Mouse (Mus musculus) midbrain, embryonic 13.5 days (tissue): Measurements from ENCODE around the gene Mxd3. TPM values are rescaled to one million over a fixed set of nuclear protein-coding genes. Genes with fewer than 3 reads are reported as not detected.

Source experiments
- ATAC-seq: fragments of 200-750 bp; cut with Nextera tagmentation; 2 replicates; pipeline ENCODE4 v1.8.0; 2017; ENCODE audit warnings: mild to moderate bottlenecking, moderate TSS enrichment, moderate library complexity
- H3K27ac ChIP-seq: fragments of 300-500 bp; sonication (generic); 2 replicates; pipeline ENCODE4 v1.5.1; 2015; ENCODE audit warnings: inconsistent platforms, mild to moderate bottlenecking, moderate library complexity
- H3K27me3 ChIP-seq: fragments of 300-500 bp; sonication (generic); 2 replicates; pipeline ENCODE4 v1.6.1; 2015; ENCODE audit warnings: mild to moderate bottlenecking, inconsistent platforms
- H3K36me3 ChIP-seq: fragments of 300-500 bp; sonication (generic); 2 replicates; pipeline ENCODE4 v1.6.1; 2015; ENCODE audit warnings: mild to moderate bottlenecking, inconsistent platforms
- H3K4me1 ChIP-seq: fragments of 300-500 bp; sonication (generic); replicated peaks from 2 replicates; pipeline ENCODE4 v1.6.1; 2015; ENCODE audit warnings: inconsistent platforms
- H3K4me2 ChIP-seq: fragments of 300-500 bp; sonication (generic); replicated peaks from 2 replicates; pipeline ENCODE4 v1.6.1; 2015; ENCODE audit warnings: moderate library complexity, mild to moderate bottlenecking, inconsistent platforms
- H3K4me3 ChIP-seq: fragments of 300-500 bp; sonication (generic); replicated peaks from 2 replicates; pipeline ENCODE4 v1.5.1; 2015; ENCODE audit warnings: mild to moderate bottlenecking, inconsistent platforms
- H3K9ac ChIP-seq: fragments of 300-500 bp; sonication (generic); replicated peaks from 2 replicates; pipeline ENCODE4 v1.6.1; 2015; ENCODE audit warnings: mild to moderate bottlenecking, inconsistent platforms
- H3K9me3 ChIP-seq: fragments of 300-500 bp; sonication (generic); 2 replicates; pipeline ENCODE4 v1.6.1; 2016; ENCODE audit warnings: mild to moderate bottlenecking, inconsistent platforms
- WGBS: fragments of 180-500 bp; shearing (Covaris S2); methylation state at CpG from one replicate; pipeline ENCODE4 v1.1.7; 2015; 5-methylcytosine and 5-hydroxymethylcytosine counted together
- polyA plus RNA-seq: library from polyadenylated mRNA; unstranded; fragments of >200 nt; fragmentation: Nextera tagmentation; extraction: Ambion mirVana; gene quantifications from 2 replicates; pipeline ENCODE4 v1.2.1, GENCODE M21; 2015

The Mxd3 gene
- polyA plus RNA-seq, 1 experiment from 2014 or later, result 18.4 TPM

GRCm38 (mm10) chr13:55329109-55329682 is 427 bp downstream of the Mxd3 start:
- peak; percentile 12 for ATAC-seq
- WGBS, result under 1% methylated on average over 26 of the region's 29 CpGs
- Histone ChIP-seq H3K36me3 (peaks cover 19% of the 10 kb centered on the region), H3K9me3 (no peaks in the 10 kb centered on the region), H3K4me2 (peak overlapping the region; percentile 88), H3K9ac (peak overlapping the region; percentile 76), H3K4me1 (peaks cover 38% of the 10 kb centered on the region), H3K27ac (peak overlapping the region; percentile 36; the same call in 1 of the 2 replicates), H3K4me3 (peak overlapping the region; percentile 60), H3K27me3 (no peaks in the 10 kb centered on the region)

DNA sequence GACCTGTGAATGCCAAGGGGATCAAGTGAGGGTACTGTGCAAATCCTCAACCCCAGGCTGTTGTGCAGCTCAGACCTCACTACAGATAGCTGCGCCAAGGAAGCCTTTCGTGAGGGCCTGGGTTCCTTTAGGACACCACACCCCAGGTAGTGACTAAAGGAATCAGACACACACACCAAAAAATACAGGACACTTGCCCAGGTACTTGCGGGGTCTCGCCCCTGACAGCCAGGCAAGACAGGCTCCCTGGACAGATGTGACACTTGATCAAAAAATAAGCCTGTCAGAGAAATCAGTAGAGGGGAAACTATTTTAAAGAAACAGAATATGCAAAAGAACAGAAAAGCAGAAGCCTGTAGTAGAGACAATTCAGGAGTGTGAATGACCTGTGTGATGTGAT is 982 bp downstream of the Mxd3 start:
- Histone ChIP-seq H3K36me3 (peaks cover 24% of the 10 kb centered on the region), H3K27ac (no peak overlapping the region), H3K4me3 (peak overlapping the region; percentile 60), H3K4me1 (peaks cover 44% of the 10 kb centered on the region), H3K9ac (peak overlapping the region; percentile 76), H3K4me2 (peak overlapping the region; percentile 88), H3K9me3 (no peaks in the 10 kb centered on the region), H3K27me3 (no peaks in the 10 kb centered on the region)
- WGBS, result 79% methylated on average over 4 of the region's 4 CpGs
- ATAC-seq, result no peak

DNA sequence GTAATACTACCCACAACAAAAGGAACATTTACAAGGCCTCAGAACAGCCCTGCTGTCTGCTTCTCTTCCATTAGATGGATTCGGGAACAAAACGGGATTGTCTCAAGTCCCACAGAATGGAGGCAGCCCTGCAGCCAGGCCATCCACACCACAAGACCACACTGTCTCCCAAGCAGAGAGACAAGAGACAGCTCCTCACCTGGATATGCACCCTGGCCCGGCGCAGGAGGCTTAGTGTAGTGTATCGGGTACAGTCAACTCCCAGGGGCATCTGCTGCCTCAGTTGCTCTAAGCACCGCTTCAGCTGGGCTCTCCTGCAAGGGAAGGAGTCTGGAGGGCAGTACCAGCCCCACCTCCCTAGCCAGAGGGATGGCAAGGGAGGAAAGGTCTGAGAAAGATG is 1.5 kb downstream of the Mxd3 start:
- Histone ChIP-seq H3K9ac (peak overlapping the region; percentile 76), H3K4me3 (peak overlapping the region; percentile 60), H3K9me3 (no peaks in the 10 kb centered on the region), H3K27me3 (no peaks in the 10 kb centered on the region), H3K27ac (no peak overlapping the region), H3K4me2 (peak overlapping the region; percentile 88), H3K4me1 (peaks cover 48% of the 10 kb centered on the region), H3K36me3 (peaks cover 29% of the 10 kb centered on the region)
- 80% methylated on average over 6 of the region's 6 CpGs for whole genome bisulfite sequencing
- ATAC-seq, result no peak

- WGBS, result 20% methylated on average over 4 of the region's 8 CpGs
- peak; percentile 21; the same call in 1 of the 2 replicates for ATAC-seq
- Histone ChIP-seq H3K4me1 (peaks cover 54% of the 10 kb centered on the region), H3K27me3 (no peaks in the 10 kb centered on the region), H3K9me3 (no peaks in the 10 kb centered on the region), H3K4me3 (peak overlapping the region; percentile 60; the same call in 1 of the 2 replicates), H3K9ac (0 out of 2 replicates have a peak overlapping the region, but pooled peaks have one; percentile 19), H3K27ac (0 out of 2 replicates have a peak overlapping the region, but pooled peaks have one; percentile 19), H3K4me2 (peak overlapping the region; percentile 88), H3K36me3 (peaks cover 31% of the 10 kb centered on the region)
Observed at GRCm38 (mm10) chr13:55327633-55328032, 2.0 kb downstream of the Mxd3 start.

DNA sequence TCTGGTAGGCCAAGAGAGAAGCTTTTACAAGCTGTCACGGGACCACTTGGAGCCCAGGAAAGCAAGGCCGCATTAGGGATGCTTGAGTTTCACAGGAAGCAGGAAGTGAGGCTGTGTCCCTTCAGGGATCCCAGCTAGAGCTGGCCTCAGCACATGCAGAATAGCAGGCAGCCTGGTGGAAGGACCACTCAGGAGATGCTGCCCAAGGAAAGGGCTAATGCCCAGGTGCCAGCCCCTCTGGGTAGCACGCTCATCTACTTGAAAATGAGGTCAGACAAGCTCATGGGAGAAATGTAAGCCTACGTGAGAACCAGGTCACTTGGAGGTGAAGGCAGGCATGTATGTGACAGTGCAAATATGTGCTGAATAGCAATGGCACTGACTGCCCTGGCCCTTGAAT is 2.5 kb downstream of the Mxd3 start:
- Histone ChIP-seq H3K27ac (0 out of 2 replicates have a peak overlapping the region, but pooled peaks have one; percentile 19), H3K36me3 (peaks cover 31% of the 10 kb centered on the region), H3K4me2 (peak overlapping the region; percentile 88), H3K4me1 (peaks cover 56% of the 10 kb centered on the region), H3K4me3 (no peak overlapping the region; the same call in 1 of the 2 replicates), H3K9ac (0 out of 2 replicates have a peak overlapping the region, but pooled peaks have one; percentile 19), H3K9me3 (no peaks in the 10 kb centered on the region), H3K27me3 (no peaks in the 10 kb centered on the region)
- ATAC-seq, result no peak
- 64% methylated on average over 4 of the region's 4 CpGs for WGBS

- H3K4me1 ChIP-seq, result peaks cover 59% of the 10 kb centered on the region
- H3K9ac ChIP-seq, result no peak overlapping the region
Observed at GRCm38 (mm10) chr13:55325596-55325995, 4.0 kb downstream of the Mxd3 start.

DNA sequence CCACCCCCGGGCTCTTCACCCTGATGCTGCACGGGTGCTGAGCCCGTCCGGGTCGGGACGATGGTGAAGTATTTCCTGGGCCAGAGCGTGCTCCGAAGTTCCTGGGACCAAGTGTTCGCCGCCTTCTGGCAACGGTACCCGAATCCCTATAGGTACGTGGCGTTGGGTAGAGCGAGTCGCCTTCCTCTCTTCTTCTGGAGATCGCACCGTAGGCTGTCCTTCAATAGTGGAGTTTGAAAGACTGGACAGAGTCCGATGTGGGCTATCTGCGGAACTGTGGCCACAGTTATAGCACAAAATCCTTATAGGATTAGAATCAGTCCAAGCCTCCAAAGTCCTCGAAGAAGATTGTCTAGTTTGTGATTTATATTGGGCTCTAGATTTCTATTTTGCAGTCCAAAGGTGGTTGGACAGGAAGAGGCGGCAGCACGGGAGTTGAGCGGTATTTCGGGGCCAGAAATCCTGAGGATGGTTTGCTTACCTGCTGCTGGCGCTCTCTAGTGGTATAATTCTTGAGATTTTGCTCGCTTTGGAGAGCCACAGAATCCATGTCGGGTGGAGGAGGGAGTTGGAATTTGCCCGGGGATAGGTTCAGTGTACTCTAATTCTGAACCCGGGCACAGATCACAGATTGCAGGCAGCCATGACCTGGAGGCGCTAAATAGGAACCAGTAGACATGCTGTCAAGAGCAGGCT is 7.3 kb downstream of the Mxd3 start:
- H3K9me3 ChIP-seq, result no peaks in the 10 kb centered on the region
- H3K4me1 ChIP-seq, result peaks cover 37% of the 10 kb centered on the region
- H3K36me3 ChIP-seq, result peaks cover 59% of the 10 kb centered on the region
- no peaks in the 10 kb centered on the region for H3K27me3 ChIP-seq
- H3K4me3 ChIP-seq, result peak overlapping the region; percentile 95
- ATAC-seq, result no peak
- 3% methylated on average over 31 of the region's 31 CpGs for WGBS
- H3K27ac ChIP-seq, result peak overlapping the region; percentile 82
- peak overlapping the region; percentile 93 for H3K4me2 ChIP-seq
- H3K9ac ChIP-seq, result peak overlapping the region; percentile 95

More at GRCm38 (mm10) chr13:55325596-55325995, 4.0 kb downstream of the Mxd3 start:
- no peaks in the 10 kb centered on the region for H3K27me3 ChIP-seq
- H3K4me2 ChIP-seq, result no peak overlapping the region
- ATAC-seq, result no peak
- WGBS, result 78% methylated on average over 11 of the region's 11 CpGs
- H3K27ac ChIP-seq, result no peak overlapping the region
- no peak overlapping the region for H3K4me3 ChIP-seq
- peaks cover 31% of the 10 kb centered on the region for H3K36me3 ChIP-seq
- no peaks in the 10 kb centered on the region for H3K9me3 ChIP-seq

DNA sequence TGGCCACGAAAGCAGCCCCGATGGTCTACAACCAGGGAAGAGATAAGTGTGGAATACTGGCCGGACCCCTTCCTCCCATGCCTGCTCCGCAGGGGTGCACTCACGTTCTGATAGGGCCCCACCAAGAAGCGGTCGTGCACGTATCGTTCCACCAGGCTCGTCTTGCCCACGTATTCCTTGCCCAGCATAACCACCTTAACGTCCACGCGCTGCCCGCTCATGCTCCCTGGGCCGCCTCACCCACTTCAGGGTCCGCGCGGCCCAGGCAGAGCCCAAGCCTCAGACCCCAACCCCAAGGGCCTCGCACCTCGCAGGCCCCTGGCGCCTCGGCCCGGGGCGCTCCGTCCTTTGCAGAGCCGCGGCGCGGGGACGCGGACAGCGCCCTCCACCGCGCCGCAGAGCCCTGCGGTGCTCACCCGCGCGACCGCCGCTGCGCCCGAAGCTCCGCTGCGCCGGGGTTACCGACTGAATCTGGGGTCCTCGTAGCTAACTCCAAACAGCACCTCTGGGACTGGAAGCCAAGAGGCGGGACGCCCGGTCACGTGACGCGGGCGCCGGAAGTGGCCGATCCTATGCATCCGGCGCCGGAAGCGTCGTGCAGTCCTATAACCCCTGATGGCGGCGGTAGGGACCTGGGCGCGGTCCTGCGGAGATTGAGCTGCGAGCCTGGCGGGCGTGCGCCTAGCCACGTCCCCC is 8.0 kb downstream of the Mxd3 start, which contains the start of gene Rab24:
Gene Rab24 (minus strand): TSS at position 513 of the 696 bp plus-strand sequence.
- peaks cover 32% of the 10 kb centered on the region for H3K4me1 ChIP-seq
- H3K9me3 ChIP-seq, result no peaks in the 10 kb centered on the region
- H3K27ac ChIP-seq, result peak within 1 kb of the TSS; percentile 82
- under 1% methylated on average over 73 of the region's 73 CpGs for WGBS
- H3K4me3 ChIP-seq, result peak within 1 kb of the TSS; percentile 95
- ATAC-seq, result peak; percentile 92
- no peaks in the 10 kb centered on the region for H3K27me3 ChIP-seq
- peaks cover 66% of the 10 kb centered on the region for H3K36me3 ChIP-seq
- peak within 1 kb of the TSS; percentile 93 for H3K4me2 ChIP-seq
- peak within 1 kb of the TSS; percentile 95 for H3K9ac ChIP-seq

DNA sequence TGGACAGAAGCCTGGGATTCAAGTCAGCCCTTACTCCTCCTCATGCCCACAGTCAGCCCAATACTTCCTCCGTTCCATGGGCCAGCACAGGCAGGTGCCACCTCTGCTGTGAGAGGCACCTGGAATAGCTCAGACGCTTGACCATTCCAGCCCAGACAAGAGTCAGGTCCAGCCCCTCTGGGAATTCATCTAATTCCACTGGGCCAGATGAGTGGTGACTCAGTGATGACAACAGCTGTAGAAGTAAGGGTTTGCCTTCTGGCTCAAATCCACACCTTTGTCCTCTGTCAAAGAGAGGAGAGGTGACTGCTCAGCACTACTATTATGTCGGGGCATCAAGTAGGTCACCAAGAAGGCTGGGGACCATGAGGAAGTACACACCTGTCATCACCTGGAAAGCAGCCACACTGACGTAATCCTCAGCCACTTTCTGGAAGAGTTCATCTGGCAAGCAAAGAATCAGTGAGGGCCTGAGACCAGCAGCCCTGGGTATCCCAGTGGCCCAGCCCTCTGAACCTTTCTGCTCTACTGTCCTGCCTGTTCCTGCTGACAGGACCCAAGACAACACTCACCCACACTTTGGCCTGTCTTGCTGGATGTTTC is 9.6 kb downstream of the Mxd3 start, which contains the start of gene Prelid1:
Gene Prelid1 (plus strand): TSS at position 570 of the 603 bp plus-strand sequence.
- Histone ChIP-seq H3K4me3 (peak within 1 kb of the TSS; percentile 95), H3K27me3 (no peaks in the 10 kb centered on the region), H3K4me1 (peaks cover 32% of the 10 kb centered on the region), H3K36me3 (peaks cover 68% of the 10 kb centered on the region), H3K9ac (peak within 1 kb of the TSS; percentile 95), H3K9me3 (no peaks in the 10 kb centered on the region), H3K27ac (peak within 1 kb of the TSS; percentile 82), H3K4me2 (peak within 1 kb of the TSS; percentile 93)
- 86% methylated on average over 4 of the region's 4 CpGs for WGBS
- no peak for ATAC-seq

DNA sequence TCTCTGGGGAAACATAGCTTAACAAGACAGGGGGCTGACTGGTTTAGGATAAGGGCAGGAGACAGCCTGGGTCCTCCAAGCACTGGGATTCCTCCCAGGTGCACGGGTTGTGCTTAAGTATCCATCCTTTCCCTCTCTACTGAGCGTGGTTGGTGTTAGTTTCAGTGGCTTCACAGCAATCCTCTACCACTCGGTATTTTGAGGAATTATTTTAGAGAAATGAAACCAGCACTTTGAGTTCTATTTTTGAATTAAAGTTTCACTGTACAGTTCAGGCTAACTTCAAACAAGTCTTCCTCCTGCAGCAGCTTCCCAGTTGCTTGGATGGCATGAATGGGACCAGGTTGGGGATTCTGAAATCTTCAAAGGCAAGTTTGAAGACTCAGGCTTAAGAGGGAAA is 11.3 kb downstream of the Mxd3 start:
- Histone ChIP-seq H3K4me3 (no peak overlapping the region), H3K27ac (no peak overlapping the region), H3K4me2 (no peak overlapping the region), H3K36me3 (peaks cover 69% of the 10 kb centered on the region), H3K4me1 (peaks cover 23% of the 10 kb centered on the region), H3K9ac (no peak overlapping the region), H3K9me3 (no peaks in the 10 kb centered on the region), H3K27me3 (no peaks in the 10 kb centered on the region)
- ATAC-seq, result no peak
- WGBS, result 86% methylated on average over 3 of the region's 3 CpGs

GRCm38 (mm10) chr13:55314891-55315412 is 14.7 kb downstream of the Mxd3 start:
- no peak for ATAC-seq
- Histone ChIP-seq H3K27ac (no peak overlapping the region), H3K4me2 (no peak overlapping the region), H3K27me3 (no peaks in the 10 kb centered on the region), H3K36me3 (peaks cover 94% of the 10 kb centered on the region), H3K9me3 (no peaks in the 10 kb centered on the region), H3K9ac (no peak overlapping the region), H3K4me1 (no peaks in the 10 kb centered on the region), H3K4me3 (no peak overlapping the region)
- 84% methylated on average over 2 of the region's 2 CpGs for WGBS
